Mouse (Mus musculus) MEL (cell line): Measurements from ENCODE around the gene Abhd8. TPM values are rescaled to one million over a fixed set of nuclear protein-coding genes. Genes with fewer than 3 reads are reported as not detected.

ENCODE experiments used
- DNase-seq: peaks from one replicate; pipeline ENCODE4 v3.0.0; 2011; ENCODE audit warnings: low read depth, low spot score
- H3K27ac ChIP-seq: 2 replicates; pipeline ENCODE4 v1.5.1; 2012; ENCODE audit warnings: low read depth, mild to moderate bottlenecking, control low read depth, low read length, moderate library complexity; ENCODE audit not compliant: control insufficient read depth
- H3K27me3 ChIP-seq, 2 experiments: fragments of 150-350 bp in 1 of 2; sonication (generic) in 1 of 2; 2 replicates each; pipeline ENCODE4 v1.6.1; 2012; ENCODE audit warnings: low read length in 2 of 2, mild to moderate bottlenecking in 2 of 2, improper control_type of control experiment in 1 of 2, moderate library complexity in 1 of 2; ENCODE audit not compliant: insufficient read depth in 2 of 2, control insufficient read depth in 1 of 2
- H3K36me3 ChIP-seq, 2 experiments: 2 replicates each; pipeline ENCODE4 v1.6.1; 2012 to 2014; ENCODE audit warnings: low read length in 2 of 2, improper control_type of control experiment in 1 of 2, inconsistent platforms in 1 of 2, mild to moderate bottlenecking in 1 of 2; ENCODE audit not compliant: insufficient read depth in 2 of 2, control insufficient read depth in 1 of 2
- H3K4me1 ChIP-seq, 2 experiments: fragments of 150-350 bp in 1 of 2; sonication (generic) in 1 of 2; 2 replicates each; pipeline ENCODE4 v1.6.1; 2012; ENCODE audit warnings: low read length in 2 of 2, improper control_type of control experiment in 1 of 2, mild to moderate bottlenecking in 1 of 2; ENCODE audit not compliant: insufficient read depth in 2 of 2, control insufficient read depth in 1 of 2
- H3K4me3 ChIP-seq, 2 experiments: fragments of 150-350 bp in 1 of 2; sonication (generic) in 1 of 2; 2 replicates each; pipeline ENCODE4 v1.5.1; 2012; ENCODE audit warnings: low read depth in 2 of 2, low read length in 2 of 2, mild to moderate bottlenecking in 2 of 2, moderate library complexity in 2 of 2, control low read depth in 1 of 2, improper control_type of control experiment in 1 of 2; ENCODE audit not compliant: control insufficient read depth in 1 of 2, insufficient read depth in 1 of 2
- H3K79me2 ChIP-seq: 2 replicates; pipeline ENCODE4 v1.6.1; 2012; ENCODE audit warnings: mild to moderate bottlenecking, low read length, moderate library complexity; ENCODE audit not compliant: control insufficient read depth, poor library complexity, insufficient read depth
- H3K9ac ChIP-seq: 2 replicates; pipeline ENCODE4 v1.6.1; 2012; ENCODE audit warnings: low read depth, mild to moderate bottlenecking, control low read depth, low read length, moderate library complexity; ENCODE audit not compliant: control insufficient read depth, poor library complexity, severe bottlenecking
- H3K9me3 ChIP-seq: fragments of 150-350 bp; sonication (generic); replicated peaks from 2 replicates; pipeline ENCODE4 v1.6.1; 2012; ENCODE audit warnings: mild to moderate bottlenecking, low read length, improper control_type of control experiment, moderate library complexity; ENCODE audit not compliant: insufficient read depth
- CHD1 ChIP-seq: IDR thresholded peaks from 2 replicates; pipeline ENCODE4 v1.6.1; 2012; ENCODE audit warnings: low read depth, mild to moderate bottlenecking, inconsistent platforms, low read length, improper control_type of control experiment
- E2F4 ChIP-seq: IDR thresholded peaks from 2 replicates; pipeline ENCODE4 v1.6.1; 2011; ENCODE audit warnings: low read depth, low read length, improper control_type of control experiment, borderline replicate concordance
- ELF1 ChIP-seq: IDR thresholded peaks from 2 replicates; pipeline ENCODE4 v1.6.1; 2014; ENCODE audit warnings: low read depth, mild to moderate bottlenecking, inconsistent platforms, low read length, improper control_type of control experiment, moderate library complexity
- HCFC1 ChIP-seq: IDR thresholded peaks from 2 replicates; pipeline ENCODE4 v1.6.1; 2012; ENCODE audit warnings: low read depth, mild to moderate bottlenecking, inconsistent platforms, low read length, improper control_type of control experiment, moderate library complexity
- KAT2A ChIP-seq: conservative IDR thresholded peaks from 2 replicates; pipeline ENCODE4 v1.6.1; 2012; ENCODE audit warnings: low read depth, low read length, improper control_type of control experiment, inconsistent platforms
- MAZ ChIP-seq: IDR thresholded peaks from 2 replicates; pipeline ENCODE4 v1.6.1; 2012; ENCODE audit warnings: low read depth, mild to moderate bottlenecking, inconsistent platforms, low read length, improper control_type of control experiment
- MXI1 ChIP-seq: IDR thresholded peaks from 2 replicates; pipeline ENCODE4 v1.6.1; 2011; ENCODE audit warnings: mild to moderate bottlenecking, low read depth, low read length, improper control_type of control experiment
- MYB ChIP-seq: IDR thresholded peaks from 2 replicates; pipeline ENCODE4 v1.6.1; 2011; ENCODE audit warnings: mild to moderate bottlenecking, low read depth, low read length, improper control_type of control experiment
- NELFE ChIP-seq: IDR thresholded peaks from 2 replicates; pipeline ENCODE4 v1.6.1; 2011; ENCODE audit warnings: low read depth, low read length, improper control_type of control experiment
- NRF1 ChIP-seq: IDR thresholded peaks from 2 replicates; pipeline ENCODE4 v1.6.1; 2014; ENCODE audit warnings: low read depth, mild to moderate bottlenecking, inconsistent platforms, low read length, improper control_type of control experiment, moderate library complexity; ENCODE audit not compliant: poor library complexity, insufficient read depth, severe bottlenecking
- POLR2A ChIP-seq, 2 experiments: IDR thresholded peaks; 2 replicates each; pipeline ENCODE4 v1.6.1; 2011 to 2012; ENCODE audit warnings: low read length in 2 of 2, mild to moderate bottlenecking in 2 of 2, control low read depth in 1 of 2, improper control_type of control experiment in 1 of 2, low read depth in 1 of 2, moderate library complexity in 1 of 2; ENCODE audit not compliant: control insufficient read depth in 1 of 2, insufficient read depth in 1 of 2, poor library complexity in 1 of 2
- POLR2AphosphoS2 ChIP-seq: IDR thresholded peaks from 2 replicates; pipeline ENCODE4 v1.6.1; 2011; ENCODE audit warnings: low read length, improper control_type of control experiment
- SIN3A ChIP-seq: IDR thresholded peaks from 2 replicates; pipeline ENCODE4 v1.6.1; 2012; ENCODE audit warnings: low read length, improper control_type of control experiment, inconsistent platforms
- TBP ChIP-seq: IDR thresholded peaks from 2 replicates; pipeline ENCODE4 v1.8.0; 2011; ENCODE audit warnings: low read depth, low read length, improper control_type of control experiment
- UBTF ChIP-seq: IDR thresholded peaks from 2 replicates; pipeline ENCODE4 v1.6.1; 2012; ENCODE audit warnings: low read depth, mild to moderate bottlenecking, inconsistent platforms, low read length, improper control_type of control experiment, moderate library complexity, borderline replicate concordance; ENCODE audit not compliant: insufficient read depth
- USF1 ChIP-seq: IDR thresholded peaks from 2 replicates; pipeline ENCODE4 v1.6.1; 2014; ENCODE audit warnings: low read depth, mild to moderate bottlenecking, inconsistent platforms, low read length, improper control_type of control experiment, moderate library complexity
- polyA plus RNA-seq, 2 experiments: library from polyadenylated mRNA; stranded (reverse) in 1 of 2; unstranded in 1 of 2; fragments of >175 nt in 1 of 2; fragments of >200 nt in 1 of 2; gene quantifications; 2 replicates each; pipeline versions ENCODE4 v1.2.1 to v1.2.4; 2012; ENCODE audit warnings: low replicate concordance in 2 of 2, low read depth in 1 of 2; ENCODE audit not compliant: insufficient read length in 2 of 2, insufficient read depth in 1 of 2, missing spikeins in 1 of 2
- total RNA-seq: library from RNA; depleted of rRNA; stranded (reverse); fragments of 300-350 nt; gene quantifications from 2 replicates; pipeline ENCODE4 v1.2.3, GENCODE M21; 2012

Gene Abhd8
- total and polyA plus RNA-seq, 3 experiments: 28.5 to 39.2 TPM; not detected in 1

DNA sequence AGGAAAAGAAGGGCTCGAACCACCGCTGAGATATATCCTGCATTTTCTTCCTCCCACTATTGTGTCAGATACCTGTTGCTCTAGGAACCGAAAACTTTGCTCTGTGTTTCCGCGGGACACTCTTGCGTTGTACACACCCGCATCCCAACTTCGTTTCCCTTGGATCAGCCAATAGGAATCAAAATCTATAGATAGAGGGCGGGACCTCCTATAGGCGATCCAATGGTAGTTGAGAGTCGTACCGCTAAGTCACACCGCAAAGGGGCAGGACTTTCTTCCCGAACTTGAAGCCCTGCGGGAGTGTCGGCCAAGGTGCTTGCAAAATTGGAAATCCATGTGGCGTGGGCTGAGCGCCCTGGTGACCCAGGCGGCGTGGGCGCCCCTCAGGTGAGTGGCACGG is 25.0 kb upstream of the Abhd8 start (continued):
- TF ChIP-seq KAT2A (peak; percentile 76), MAZ (peak; percentile 65; the same call in 1 of the 2 replicates)

DNA sequence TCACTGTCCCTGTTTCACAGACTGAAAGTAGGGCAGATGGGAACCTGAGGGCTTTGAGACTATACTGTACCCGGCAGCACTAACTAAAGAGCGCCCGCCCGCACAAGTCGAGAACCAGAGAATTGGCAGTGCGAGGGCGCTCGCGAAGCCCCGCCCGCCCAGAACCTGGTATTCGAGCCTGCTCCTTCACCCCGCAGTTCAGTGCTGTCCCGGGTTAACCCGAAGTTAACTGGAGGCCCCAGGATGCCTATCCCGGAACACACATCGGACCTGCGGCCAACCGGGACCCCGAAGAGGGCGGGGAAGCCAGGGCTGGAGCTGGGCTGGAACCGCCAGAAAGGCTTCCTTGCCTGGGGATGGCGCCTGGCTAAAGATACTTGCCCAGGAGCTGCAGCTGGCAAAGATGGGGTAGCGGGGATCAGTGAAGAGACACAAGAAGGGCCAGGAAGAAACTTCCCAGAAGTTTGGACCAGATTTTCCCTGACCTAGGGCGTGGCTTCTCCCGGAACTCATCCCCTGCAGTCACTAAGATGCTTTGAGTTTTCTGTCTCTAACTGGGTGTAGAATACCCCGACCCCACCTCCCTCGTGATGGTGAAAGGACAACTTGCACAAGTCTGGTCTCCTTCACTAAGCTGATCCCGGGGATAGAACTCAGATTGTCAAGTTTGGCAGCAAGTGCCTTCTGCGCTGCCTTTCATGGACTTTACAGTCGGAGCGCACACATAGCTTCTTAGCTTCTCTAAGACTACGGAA is 24.4 kb upstream of the Abhd8 start, which contains the start of gene Gtpbp3:
Gene Gtpbp3, plus strand, starts transcription at position 413 of the 755 bp plus-strand sequence.
- peaks cover 15% of the 10 kb centered on the region for H3K79me2 ChIP-seq
- no peaks in the 10 kb centered on the region for H3K9me3 ChIP-seq
- no peaks in the 10 kb centered on the region; a peak in 1 of 4 replicates for H3K36me3 ChIP-seq
- H3K27ac ChIP-seq: peak within 1 kb of the TSS; percentile 74
- TF ChIP-seq UBTF (no peak), MYB (no peak), CHD1 (no peak), KAT2A (no peak), POLR2A (IDR thresholded peaks at IDR 0.05; ENCODE audit: control insufficient read depth in 1 of 2, insufficient read depth in 1 of 2, low read depth in 1 of 2, low read length in 2 of 2, poor library complexity in 1 of 2) (peak; percentile 54 to 56; a peak in 2 of 4 replicates), USF1 (no peak), MXI1 (peak; percentile 54; the same call in 1 of the 2 replicates), ELF1 (0 out of 2 replicates have a peak, but pooled peaks have one; percentile 10), POLR2AphosphoS2 (no peak), TBP (0 out of 2 replicates have a peak, but pooled peaks have one; percentile 24), HCFC1 (peak; percentile 69; the same call in 1 of the 2 replicates), NELFE (peak; percentile 45; the same call in 1 of the 2 replicates), SIN3A (peak; percentile 93), MAZ (peak; percentile 96)
- H3K27me3 ChIP-seq: no peaks in the 10 kb centered on the region
- peak within 1 kb of the TSS; percentile 75 to 87 for H3K4me3 ChIP-seq
- H3K4me1 ChIP-seq: peaks cover 0 to 6% of the 10 kb centered on the region in 2 experiments; a peak in 2 of 4 replicates
- peak; percentile 90 for DNase-seq
- H3K9ac ChIP-seq: peak within 1 kb of the TSS; percentile 80

DNA sequence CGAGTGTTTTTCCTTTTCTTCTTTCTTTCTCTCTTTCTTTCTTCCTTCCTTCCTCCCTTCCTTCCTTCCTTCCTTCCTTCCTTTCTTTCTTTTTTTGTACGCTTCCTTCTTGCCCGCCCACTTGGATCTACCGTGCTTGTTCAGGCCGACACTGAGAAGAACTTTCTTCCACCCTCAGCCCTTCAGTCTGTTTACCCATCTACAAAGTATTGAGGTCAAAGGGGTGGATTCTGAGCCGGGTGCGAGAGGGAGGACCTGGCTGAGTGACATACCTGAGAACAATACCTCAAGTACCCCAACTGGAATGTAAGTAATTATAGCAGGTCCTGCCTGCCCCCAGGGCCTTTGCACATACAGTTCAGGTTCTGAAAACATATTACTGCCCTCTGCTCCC is 22.7 kb upstream of the Abhd8 start:
- H3K27ac ChIP-seq: peak overlapping the region; percentile 12; the same call in 1 of the 2 replicates

More for the DNA sequence above, 22.7 kb upstream of the Abhd8 start:
- H3K9ac ChIP-seq: peak overlapping the region; percentile 31
- H3K36me3 ChIP-seq: no peaks in the 10 kb centered on the region
- H3K27me3 ChIP-seq: no peaks in the 10 kb centered on the region
- DNase-seq: no peak
- H3K4me1 ChIP-seq: peaks cover 0 to 6% of the 10 kb centered on the region in 2 experiments; a peak in 2 of 4 replicates
- TF ChIP-seq NRF1 (no peak), HCFC1 (no peak), E2F4 (no peak), SIN3A (peak; percentile 15)
- peak overlapping the region; percentile 27 to 34; a peak in 3 of 4 replicates for H3K4me3 ChIP-seq
- H3K79me2 ChIP-seq: peaks cover 15% of the 10 kb centered on the region
- H3K9me3 ChIP-seq: no peaks in the 10 kb centered on the region
